Mouse (Mus musculus) C2C12 (cell line): Measurements from ENCODE around the gene Epx.

ENCODE experiments used
- CTCF ChIP-seq: IDR thresholded peaks from one replicate; pipeline ENCODE4 v1.5.1; 2011; ENCODE audit not compliant: control insufficient read depth, insufficient read depth, insufficient read length
- MAX ChIP-seq: IDR thresholded peaks from one replicate; pipeline ENCODE4 v1.6.1; 2011; ENCODE audit warnings: mild to moderate bottlenecking, control low read depth
- USF1 ChIP-seq: IDR thresholded peaks from one replicate; pipeline ENCODE4 v1.6.1; 2011; ENCODE audit warnings: low read depth, mild to moderate bottlenecking, control low read depth, moderate library complexity

- TF ChIP-seq CTCF: no peak
- no peak for TF ChIP-seq MAX
- no peak for TF ChIP-seq USF1
Measured at GRCm38 (mm10) chr11:87847884-87848283, 27.5 kb downstream of the Epx start.
